Mouse (Mus musculus) lung, postnatal 0 days (tissue): ENCODE measurements at regions not wholly inside any gene's neighbourhood (a gene's known extent, or its start where the extent isn't known, plus 50 kb on each side); places are given as distances from the start of the nearest gene placed in this dataset.

Experiments used
- CTCF ChIP-seq: IDR thresholded peaks from 2 replicates; pipeline ENCODE4 v1.5.1; 2016; ENCODE audit warnings: antibody characterized with exemption, mild to moderate bottlenecking
- EP300 ChIP-seq: IDR thresholded peaks from 2 replicates; pipeline ENCODE4 v1.6.1; 2016; ENCODE audit warnings: antibody characterized with exemption, mild to moderate bottlenecking, control low read depth

GRCm38 (mm10) chr3:34441266-34441665 lies 208.9 kb upstream of the Sox2 start:
- TF ChIP-seq CTCF (no peak), EP300 (no peak)
